Mouse (Mus musculus) C3H10T1/2 (cell line): ENCODE data around the gene Nutf2-ps1. TPM values are rescaled to one million over a fixed set of nuclear protein-coding genes. Genes with fewer than 3 reads are reported as not detected.

Source experiments
- polyA plus RNA-seq, 2 experiments: library from polyadenylated mRNA; unstranded; fragments of >200 nt; fragmentation: generic; extraction: Trizol; gene quantifications; one replicate each; pipeline ENCODE4 v1.2.1; 2012; ENCODE audit warnings: missing spikeins in 2 of 2

Nutf2-ps1 gene
- polyA plus RNA-seq, result 10 to 100 TPM; 16.7 to 32.8 TPM

DNA sequence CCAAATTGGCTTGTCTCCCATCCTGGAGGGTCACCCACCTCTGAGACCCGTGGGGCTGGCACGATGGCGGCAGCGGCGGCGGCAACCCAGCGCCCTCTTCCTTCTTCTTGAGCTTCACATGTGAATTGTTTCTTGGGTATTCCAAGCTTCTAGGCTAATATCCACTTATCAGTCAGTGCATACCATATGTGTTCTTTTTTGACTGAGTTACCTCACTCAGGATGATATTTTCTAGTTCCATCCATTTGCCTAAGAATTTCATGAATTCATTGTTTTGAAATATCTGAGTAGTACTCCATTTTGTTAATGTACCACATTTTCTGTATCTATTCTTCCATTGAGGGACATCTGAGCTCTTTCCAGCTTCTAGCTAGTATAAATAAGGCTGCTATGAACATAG is at the start of gene Nutf2-ps1:
Nutf2-ps1 (minus strand) TSS at position 101 of the 400 bp plus-strand sequence.

DNA sequence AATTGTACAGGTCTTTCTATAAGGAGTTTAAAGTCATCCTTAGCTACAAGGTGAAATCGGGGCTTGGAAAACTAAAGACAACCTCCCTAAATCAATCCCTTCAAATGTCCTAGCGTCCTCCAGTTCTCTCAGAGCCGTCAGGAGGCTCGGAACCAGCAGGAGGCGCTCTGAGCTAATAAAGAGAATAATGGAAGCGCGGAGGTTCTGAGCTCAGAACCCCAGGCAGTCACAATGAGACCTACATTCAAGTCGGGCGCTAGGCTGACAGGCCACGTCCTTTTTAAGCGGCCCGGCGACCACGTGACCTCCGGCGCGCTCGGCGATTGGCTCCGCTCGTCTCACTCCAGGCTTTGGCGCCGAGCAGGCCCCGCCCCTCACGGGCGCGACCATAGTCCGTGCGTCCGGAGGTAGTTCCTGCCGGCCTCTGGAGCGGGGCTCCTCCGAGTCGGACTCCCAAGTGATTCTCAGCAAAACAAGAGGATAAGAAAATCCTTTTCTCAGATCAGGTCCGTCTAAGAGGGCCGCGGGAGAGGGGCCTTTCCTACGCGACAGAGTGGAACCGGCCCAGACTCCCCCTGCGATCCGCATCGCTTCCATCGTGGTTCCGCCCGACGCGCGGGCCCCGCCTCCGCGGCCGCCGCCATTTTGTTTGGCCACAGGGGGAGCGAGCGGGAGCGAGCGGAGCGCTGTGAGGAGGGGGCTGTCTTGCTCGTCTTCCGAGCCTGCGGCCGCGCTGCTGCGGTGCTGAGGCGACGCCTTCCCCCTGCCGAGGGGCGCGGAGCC is 11.1 kb upstream of the Nutf2-ps1 start, which contains the start of gene Smc3:
Smc3 (plus strand) TSS at position 642 of the 783 bp plus-strand sequence.

Other genes with a start within 250 kb of the Nutf2-ps1 start
- not detected for gene Gm10197, start 217.3 kb downstream of the Nutf2-ps1 start, polyA plus RNA-seq
- gene Smndc1, start 198.5 kb downstream of the Nutf2-ps1 start, polyA plus RNA-seq, result 10 to 100 TPM in 1 of 2 experiments, 1 to 10 TPM in 1; 8.0 to 21.1 TPM
- gene Dusp5, start 60.0 kb downstream of the Nutf2-ps1 start, polyA plus RNA-seq, result 10 to 100 TPM in 1 of 2 experiments, 1 to 10 TPM in 1; 7.8 to 12.3 TPM
- 1 to 10 TPM; 1.9 to 7.8 TPM for gene Smc3, start 11.3 kb upstream of the Nutf2-ps1 start, polyA plus RNA-seq
- gene Rbm20, start 88.2 kb upstream of the Nutf2-ps1 start, polyA plus RNA-seq, result under 1 TPM; 0.01 to 0.12 TPM